Mouse (Mus musculus) ES-E14 (cell line): ENCODE measurements at regions not wholly inside any gene's neighbourhood (a gene's known extent, or its start where the extent isn't known, plus 50 kb on each side); places are given as distances from the start of the nearest gene placed in this dataset.
A peak's percentile ranks its signal among the peaks of the same experiment; 100 is the strongest.

Source experiments
- DNase-seq: peaks from one replicate; pipeline ENCODE4 v3.0.0-alpha.2; 2013; ENCODE audit warnings: low read depth, low spot score
- H3K27ac ChIP-seq: 2 replicates; pipeline ENCODE4 v1.5.1; 2012; ENCODE audit warnings: low read depth, mild to moderate bottlenecking, low read length, moderate library complexity, mixed read lengths; ENCODE audit not compliant: poor library complexity, insufficient read depth, severe bottlenecking
- H3K36me3 ChIP-seq: 2 replicates; pipeline ENCODE4 v1.6.1; 2012; ENCODE audit warnings: mild to moderate bottlenecking, low read length, moderate library complexity, mixed read lengths; ENCODE audit not compliant: control insufficient read depth, poor library complexity, insufficient read depth, severe bottlenecking
- H3K4me1 ChIP-seq, 2 experiments: fragments of 150-350 bp in 1 of 2; sonication (generic) in 1 of 2; 2 replicates each; pipeline ENCODE4 v1.6.1; 2012; ENCODE audit warnings: low read length in 2 of 2, mild to moderate bottlenecking in 1 of 2, mixed read lengths in 1 of 2; ENCODE audit not compliant: control insufficient read depth in 2 of 2, insufficient read depth in 2 of 2, poor library complexity in 1 of 2
- H3K4me3 ChIP-seq, 2 experiments: fragments of 150-350 bp in 1 of 2; sonication (generic) in 1 of 2; 2 replicates each; pipeline ENCODE4 v1.5.1; 2012; ENCODE audit warnings: low read length in 2 of 2, low read depth in 1 of 2, mild to moderate bottlenecking in 1 of 2, mixed read lengths in 1 of 2; ENCODE audit not compliant: insufficient read depth in 1 of 2, poor library complexity in 1 of 2, severe bottlenecking in 1 of 2
- H3K9ac ChIP-seq: 2 replicates; pipeline ENCODE4 v1.6.1; 2012; ENCODE audit warnings: low read depth, mild to moderate bottlenecking, low read length, mixed read lengths; ENCODE audit not compliant: poor library complexity, insufficient read depth, severe bottlenecking
- H3K9me3 ChIP-seq: fragments of 150-350 bp; sonication (generic); 2 replicates; pipeline ENCODE4 v1.6.1; 2012; ENCODE audit warnings: low read depth, mild to moderate bottlenecking, low read length; ENCODE audit not compliant: control insufficient read depth, insufficient read depth
- CHD2 ChIP-seq: IDR thresholded peaks from 2 replicates; pipeline ENCODE4 v1.6.1; 2014; ENCODE audit warnings: mild to moderate bottlenecking, low read depth, low read length, inconsistent platforms
- HCFC1 ChIP-seq: IDR thresholded peaks from 2 replicates; pipeline ENCODE4 v1.6.1; 2012; ENCODE audit warnings: low read length, inconsistent platforms, borderline replicate concordance; ENCODE audit not compliant: insufficient read depth
- MAFK ChIP-seq: IDR thresholded peaks from 2 replicates; pipeline ENCODE4 v1.6.1; 2014; ENCODE audit warnings: mild to moderate bottlenecking, low read depth, low read length, inconsistent platforms; ENCODE audit not compliant: insufficient read depth
- ZC3H11A ChIP-seq: IDR thresholded peaks from 2 replicates; pipeline ENCODE4 v1.6.1; 2012; ENCODE audit warnings: low read depth, mild to moderate bottlenecking, inconsistent platforms, low read length, borderline replicate concordance
- ZNF384 ChIP-seq: IDR thresholded peaks from 2 replicates; pipeline ENCODE4 v1.6.1; 2012; ENCODE audit warnings: low read depth, low read length, inconsistent platforms
- in situ Hi-C, 2 experiments: fragments of 600-800 bp; cut with MboI; formaldehyde crosslinking; loops; one replicate each; pipeline ENCODE4 v1.15.1; 2025; ENCODE audit warnings: low sequenced_read_pairs in 2 of 2, inconsistent platforms in 1 of 2; ENCODE audit not compliant: unreplicated experiment in 2 of 2

DNA sequence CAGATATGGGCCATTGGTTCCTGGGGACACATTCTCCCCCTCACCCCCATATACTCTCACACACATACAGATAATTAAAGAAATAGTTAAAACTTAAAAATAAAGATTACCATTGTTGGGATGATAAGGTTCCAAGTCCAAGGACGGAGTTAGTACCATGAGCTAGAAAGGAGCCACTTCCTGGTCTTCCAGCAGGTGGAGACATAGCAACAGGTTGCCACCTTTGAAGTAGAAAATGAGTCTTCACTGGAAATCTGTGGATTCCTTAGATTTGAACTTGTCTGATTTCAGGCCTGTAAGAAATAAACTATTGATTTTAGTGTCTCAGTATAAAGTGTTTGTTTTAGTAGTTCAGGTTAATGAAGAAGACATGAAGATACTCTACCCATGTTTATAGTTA lies 1156.6 kb downstream of the Cdh11 start:
- in situ Hi-C loops: no loop called here
- peak; percentile 44; the same call in 1 of the 2 replicates for TF ChIP-seq ZC3H11A
- TF ChIP-seq ZNF384: no peak
- Histone ChIP-seq H3K9me3 (no peaks in the 10 kb centered on the region), H3K27ac (no peak overlapping the region), H3K4me1 (no peaks in the 10 kb centered on the region), H3K9ac (no peak overlapping the region), H3K36me3 (no peaks in the 10 kb centered on the region), H3K4me3 (no peak overlapping the region)
- peak; percentile 2 for DNase-seq

- Histone ChIP-seq H3K27ac (no peak overlapping the region), H3K4me1 (no peaks in the 10 kb centered on the region), H3K9ac (no peak overlapping the region), H3K36me3 (no peaks in the 10 kb centered on the region), H3K9me3 (no peaks in the 10 kb centered on the region), H3K4me3 (no peak overlapping the region)
- no peak for DNase-seq
- TF ChIP-seq ZC3H11A (no peak), HCFC1 (no peak), MAFK (no peak), CHD2 (no peak), ZNF384 (no peak)
- in situ Hi-C loops: no loop called here
These were observed 1163.5 kb downstream of the Cdh11 start for GRCm38 (mm10) chr8:101621941-101622340.

GRCm38 (mm10) chr8:101591115-101591514 lies 1194.3 kb downstream of the Cdh11 start:
- H3K9ac ChIP-seq: no peak overlapping the region
- no peak overlapping the region for H3K27ac ChIP-seq
- no peak for DNase-seq
- in situ Hi-C loops: no loop called here
- no peaks in the 10 kb centered on the region for H3K36me3 ChIP-seq
- no peaks in the 10 kb centered on the region for H3K9me3 ChIP-seq
- no peak overlapping the region for H3K4me3 ChIP-seq
- TF ChIP-seq CHD2 (no peak), ZC3H11A (no peak), MAFK (no peak), ZNF384 (no peak)
- H3K4me1 ChIP-seq: no peaks in the 10 kb centered on the region

DNA sequence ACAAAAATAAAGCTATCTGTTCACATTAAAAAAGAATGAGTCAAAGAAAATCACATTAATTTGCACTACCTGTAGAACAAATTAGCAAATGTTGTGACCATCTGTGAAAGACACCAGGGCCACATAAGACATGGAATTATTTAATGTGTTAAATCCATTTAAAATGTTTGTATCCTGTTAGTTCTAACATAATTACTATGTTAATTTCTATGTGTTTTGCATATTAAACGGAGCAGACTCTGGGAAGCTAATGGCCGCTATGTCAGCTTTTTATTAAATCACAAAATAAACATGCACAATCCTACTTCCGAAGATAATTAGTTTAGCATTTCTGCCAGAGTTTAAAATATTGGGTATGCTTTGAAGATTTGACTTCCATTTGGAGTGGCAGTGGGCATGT lies 1194.8 kb downstream of the Cdh11 start:
- Histone ChIP-seq H3K9me3 (no peaks in the 10 kb centered on the region), H3K4me1 (no peaks in the 10 kb centered on the region), H3K9ac (no peak overlapping the region), H3K27ac (no peak overlapping the region), H3K4me3 (no peak overlapping the region), H3K36me3 (no peaks in the 10 kb centered on the region)
- TF ChIP-seq CHD2: no peak
- no peak for TF ChIP-seq MAFK
- no peak for TF ChIP-seq ZNF384
- TF ChIP-seq ZC3H11A: no peak
- in situ Hi-C loops: no loop called here
- DNase-seq: no peak

DNA sequence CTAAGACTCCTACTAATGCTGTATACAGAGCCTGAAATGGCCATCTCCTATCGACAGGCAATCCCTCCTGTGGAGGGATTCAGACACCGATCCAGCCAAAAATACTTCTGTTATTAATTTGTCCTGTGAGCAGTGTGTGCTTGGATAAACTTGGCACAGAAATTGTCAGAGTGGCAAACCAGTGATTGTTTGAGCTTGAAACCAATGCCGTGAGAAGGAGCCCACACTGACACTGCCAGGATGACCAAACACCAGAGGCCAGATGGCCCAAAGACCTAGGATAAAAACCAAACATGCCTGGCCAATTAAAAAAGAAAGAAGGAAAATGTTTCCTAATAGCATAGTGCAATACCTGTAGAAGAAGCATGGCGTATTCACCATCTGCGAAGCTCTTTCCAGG lies 1221.0 kb downstream of the Cdh11 start:
- Histone ChIP-seq H3K9ac (no peak overlapping the region), H3K4me3 (no peak overlapping the region), H3K9me3 (no peaks in the 10 kb centered on the region), H3K27ac (no peak overlapping the region), H3K36me3 (no peaks in the 10 kb centered on the region), H3K4me1 (no peaks in the 10 kb centered on the region)
- in situ Hi-C loops: no loop called here
- no peak for DNase-seq
- TF ChIP-seq CHD2: no peak
- TF ChIP-seq HCFC1: no peak
- TF ChIP-seq MAFK: no peak
- TF ChIP-seq ZNF384: no peak
- TF ChIP-seq ZC3H11A: no peak
